Mouse (Mus musculus): ENCODE results near the gene Gm11937. TPM values are rescaled to one million over a fixed set of nuclear protein-coding genes. Genes with fewer than 3 reads are reported as not detected.
"Not testable (repeated sequence)": the region's sequence is repeated elsewhere in the genome, so short reads cannot be mapped to it uniquely, and the experiment has no call there.

Gene Gm11937
- not detected in 2 replicates for polyA plus RNA-seq (2012; rRNA removed)

GRCm38 (mm10) chr11:99610089-99610488 lies at the start of gene Gm11937:
TSS of gene Gm11937 (minus strand) at chr11:99610189.
- H3K4me3 ChIP-seq (replicated peaks; ENCODE audit: extremely low read depth, low read depth, low read length); H3K4me1 ChIP-seq (ENCODE audit: control insufficient read depth, insufficient read depth, low read length); DNase-seq: not testable (repeated sequence)
- 41% methylated on average over 2 of the region's 2 CpGs for WGBS

DNA sequence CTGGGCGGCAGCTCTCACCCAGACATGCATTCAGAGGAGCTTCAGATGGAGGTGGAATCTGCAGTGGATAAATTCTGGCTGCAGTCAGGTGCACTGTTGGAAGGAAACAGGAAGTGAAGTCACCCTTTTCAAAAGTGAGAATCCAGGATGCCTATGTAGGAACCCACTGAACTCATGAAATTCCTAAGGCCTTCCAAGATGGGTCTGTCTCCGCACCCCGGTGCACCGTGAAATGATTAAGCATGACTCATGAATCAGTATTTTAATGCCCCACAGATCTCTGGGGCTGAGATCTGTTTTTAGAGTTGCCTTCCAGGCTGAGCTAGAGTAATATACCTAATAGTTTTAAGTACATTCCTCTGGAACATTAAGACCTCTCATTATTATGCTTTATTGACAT lies 49.3 kb upstream of the Gm11937 start:
- Histone ChIP-seq H3K4me1 (ENCODE audit: control insufficient read depth, insufficient read depth, low read length) (no peaks in the 10 kb centered on the region), H3K4me3 (replicated peaks; ENCODE audit: extremely low read depth, low read depth, low read length) (no peak overlapping the region)
- 74% methylated on average over 4 of the region's 4 CpGs for WGBS
- DNase-seq: no peak
- TF ChIP-seq CTCF (IDR thresholded peaks at IDR 0.05; ENCODE audit: insufficient read depth, low read length): no peak
- no peak for TF ChIP-seq POLR2A (IDR thresholded peaks at IDR 0.05; ENCODE audit: borderline replicate concordance, extremely low read depth, low read depth, low read length)

- WGBS: 72% methylated on average over 10 of the region's 10 CpGs
These were observed 48.5 kb upstream of the Gm11937 start, which contains the start of gene Gm11563 for GRCm38 (mm10) chr11:99658467-99659010. TSS of gene Gm11563 (minus strand) at chr11:99658960.

GRCm38 (mm10) chr11:99657051-99657450 lies 47.1 kb upstream of the Gm11937 start:
- TF ChIP-seq CTCF (IDR thresholded peaks at IDR 0.05; ENCODE audit: insufficient read depth, low read length) (no peak), POLR2A (IDR thresholded peaks at IDR 0.05; ENCODE audit: borderline replicate concordance, extremely low read depth, low read depth, low read length) (no peak)
- no peak for DNase-seq
- Histone ChIP-seq H3K4me1 (ENCODE audit: control insufficient read depth, insufficient read depth, low read length) (no peaks in the 10 kb centered on the region), H3K4me3 (replicated peaks; ENCODE audit: extremely low read depth, low read depth, low read length) (no peak overlapping the region)
- WGBS: 47% methylated on average over 5 of the region's 5 CpGs

More at GRCm38 (mm10) chr11:99658467-99659010, 48.5 kb upstream of the Gm11937 start, which contains the start of gene Gm11563:
- DNase-seq; H3K4me1 ChIP-seq (ENCODE audit: control insufficient read depth, insufficient read depth, low read length); H3K4me3 ChIP-seq (replicated peaks; ENCODE audit: extremely low read depth, low read depth, low read length): not testable (repeated sequence)

DNA sequence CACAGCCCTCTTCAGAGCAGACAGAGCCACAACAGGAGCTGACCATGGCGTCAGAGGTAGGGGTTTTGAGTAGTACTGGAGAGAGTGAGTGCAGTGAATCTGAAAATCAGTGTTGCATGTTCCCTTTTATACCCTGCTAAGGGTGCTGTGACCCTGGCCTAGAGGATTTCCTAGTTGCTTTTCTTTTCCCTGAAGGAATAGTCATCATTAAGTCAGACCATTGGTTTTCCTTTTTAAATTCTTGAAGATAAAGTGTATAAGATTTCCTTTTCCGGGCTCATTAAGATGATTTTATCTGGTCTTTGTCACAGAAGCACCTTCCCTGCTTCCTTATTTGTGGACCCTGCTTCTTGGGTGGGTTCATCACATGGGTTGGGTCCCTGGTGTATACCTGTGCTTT lies 40.1 kb upstream of the Gm11937 start, which contains the start of gene Gm11555:
Gm11555 (minus strand) TSS at position 101 of the 400 bp plus-strand sequence.
- 68% methylated on average over 2 of the region's 2 CpGs for WGBS
- DNase-seq: no peak
- no peaks in the 10 kb centered on the region for H3K4me1 ChIP-seq (ENCODE audit: control insufficient read depth, insufficient read depth, low read length)
- TF ChIP-seq CTCF (IDR thresholded peaks at IDR 0.05; ENCODE audit: insufficient read depth, low read length) (no peak), POLR2A (IDR thresholded peaks at IDR 0.05; ENCODE audit: borderline replicate concordance, extremely low read depth, low read depth, low read length) (no peak)
- H3K4me3 ChIP-seq (replicated peaks; ENCODE audit: extremely low read depth, low read depth, low read length): no peak within 1 kb of the TSS

- WGBS: 81% methylated on average over 15 of the region's 15 CpGs
- Histone ChIP-seq H3K4me1 (ENCODE audit: control insufficient read depth, insufficient read depth, low read length) (no peaks in the 10 kb centered on the region), H3K4me3 (replicated peaks; ENCODE audit: extremely low read depth, low read depth, low read length) (no peak overlapping the region)
- no peak for TF ChIP-seq CTCF (IDR thresholded peaks at IDR 0.05; ENCODE audit: insufficient read depth, low read length)
- no peak for TF ChIP-seq POLR2A (IDR thresholded peaks at IDR 0.05; ENCODE audit: borderline replicate concordance, extremely low read depth, low read depth, low read length)
- DNase-seq: no peak
These were observed 36.5 kb upstream of the Gm11937 start for GRCm38 (mm10) chr11:99646444-99646843.

- no peak for DNase-seq
- no peak for TF ChIP-seq CTCF (IDR thresholded peaks at IDR 0.05; ENCODE audit: insufficient read depth, low read length)
- no peak for TF ChIP-seq POLR2A (IDR thresholded peaks at IDR 0.05; ENCODE audit: borderline replicate concordance, extremely low read depth, low read depth, low read length)
- no peak overlapping the region for H3K4me3 ChIP-seq (replicated peaks; ENCODE audit: extremely low read depth, low read depth, low read length)
- WGBS: 78% methylated on average over 3 of the region's 3 CpGs
- H3K4me1 ChIP-seq (ENCODE audit: control insufficient read depth, insufficient read depth, low read length): no peaks in the 10 kb centered on the region
These were observed 34.4 kb upstream of the Gm11937 start for GRCm38 (mm10) chr11:99644351-99644750.

DNA sequence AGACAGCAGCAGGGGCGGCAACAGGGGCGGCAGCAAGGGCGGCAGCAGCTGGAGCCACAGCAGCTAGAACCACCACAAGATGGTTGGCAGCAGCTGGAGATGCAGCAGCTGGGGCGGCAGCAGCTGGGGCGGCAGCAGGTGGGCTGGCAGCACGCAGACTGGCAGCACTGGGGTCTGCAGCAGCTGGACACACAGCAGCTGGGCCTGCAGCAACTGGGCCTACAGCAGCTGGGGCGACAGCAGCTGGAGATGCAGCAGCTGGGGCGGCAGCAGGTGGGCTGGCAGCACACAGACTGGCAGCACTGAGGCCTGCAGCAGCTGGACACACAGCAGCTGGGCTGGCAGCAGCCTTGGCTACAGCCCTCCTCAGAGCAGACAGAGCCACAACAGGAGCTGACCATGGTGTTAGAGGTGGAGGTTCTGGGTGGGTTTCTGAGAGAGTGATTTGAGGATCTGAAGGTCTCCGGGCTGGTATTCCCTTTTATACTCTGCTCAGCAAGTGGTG lies 33.7 kb upstream of the Gm11937 start, which contains the start of gene Krtap4-7:
Krtap4-7 (minus strand) TSS at position 455 of the 505 bp plus-strand sequence.
- H3K4me1 ChIP-seq (ENCODE audit: control insufficient read depth, insufficient read depth, low read length); H3K4me3 ChIP-seq (replicated peaks; ENCODE audit: extremely low read depth, low read depth, low read length); DNase-seq: not testable (repeated sequence)
- WGBS: 84% methylated on average over 9 of the region's 9 CpGs

DNA sequence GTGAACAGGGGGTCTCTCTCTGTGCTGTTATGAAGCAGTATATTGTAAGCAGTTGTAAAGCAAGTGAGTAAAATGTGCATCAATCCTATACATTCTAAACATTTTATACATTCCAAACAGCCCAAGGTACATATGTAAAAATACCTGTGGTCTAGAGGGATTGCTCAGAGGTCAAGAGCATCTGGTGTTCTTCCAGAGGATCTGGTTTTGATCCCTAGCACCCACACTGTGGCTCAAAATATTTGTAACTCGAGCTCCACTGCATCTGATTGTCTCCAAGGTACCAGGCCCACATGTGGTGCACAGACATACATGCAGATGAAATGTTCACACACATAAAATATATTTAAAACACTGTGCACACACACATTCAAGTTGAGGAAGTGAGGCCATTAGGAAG lies 30.9 kb upstream of the Gm11937 start:
- H3K4me1 ChIP-seq (ENCODE audit: control insufficient read depth, insufficient read depth, low read length): no peaks in the 10 kb centered on the region
- no peak overlapping the region for H3K4me3 ChIP-seq (replicated peaks; ENCODE audit: extremely low read depth, low read depth, low read length)
- TF ChIP-seq POLR2A (IDR thresholded peaks at IDR 0.05; ENCODE audit: borderline replicate concordance, extremely low read depth, low read depth, low read length) (no peak), CTCF (IDR thresholded peaks at IDR 0.05; ENCODE audit: insufficient read depth, low read length) (no peak)
- no peak for DNase-seq
- 19% methylated on average over 1 of the region's 1 CpGs for WGBS

- Histone ChIP-seq H3K4me3 (replicated peaks; ENCODE audit: extremely low read depth, low read depth, low read length) (no peak overlapping the region), H3K4me1 (ENCODE audit: control insufficient read depth, insufficient read depth, low read length) (no peaks in the 10 kb centered on the region)
- DNase-seq: no peak
- TF ChIP-seq POLR2A (IDR thresholded peaks at IDR 0.05; ENCODE audit: borderline replicate concordance, extremely low read depth, low read depth, low read length): no peak
- TF ChIP-seq CTCF (IDR thresholded peaks at IDR 0.05; ENCODE audit: insufficient read depth, low read length): no peak
- 57% methylated on average over 1 of the region's 1 CpGs for WGBS
These were observed 27.1 kb upstream of the Gm11937 start for GRCm38 (mm10) chr11:99637086-99637485.

Data from lung, adult 2 months (tissue).